Mouse (Mus musculus): ENCODE data around the gene Cpne8. TPM values are rescaled to one million over a fixed set of nuclear protein-coding genes. Genes with fewer than 3 reads are reported as not detected.
"Not testable (repeated sequence)": the region's sequence is repeated elsewhere in the genome, so short reads cannot be mapped to it uniquely, and the experiment has no call there.

Cpne8 gene
- total RNA-seq, 2 experiments from 2014 or later: 26.8 to 28.7 TPM

DNA sequence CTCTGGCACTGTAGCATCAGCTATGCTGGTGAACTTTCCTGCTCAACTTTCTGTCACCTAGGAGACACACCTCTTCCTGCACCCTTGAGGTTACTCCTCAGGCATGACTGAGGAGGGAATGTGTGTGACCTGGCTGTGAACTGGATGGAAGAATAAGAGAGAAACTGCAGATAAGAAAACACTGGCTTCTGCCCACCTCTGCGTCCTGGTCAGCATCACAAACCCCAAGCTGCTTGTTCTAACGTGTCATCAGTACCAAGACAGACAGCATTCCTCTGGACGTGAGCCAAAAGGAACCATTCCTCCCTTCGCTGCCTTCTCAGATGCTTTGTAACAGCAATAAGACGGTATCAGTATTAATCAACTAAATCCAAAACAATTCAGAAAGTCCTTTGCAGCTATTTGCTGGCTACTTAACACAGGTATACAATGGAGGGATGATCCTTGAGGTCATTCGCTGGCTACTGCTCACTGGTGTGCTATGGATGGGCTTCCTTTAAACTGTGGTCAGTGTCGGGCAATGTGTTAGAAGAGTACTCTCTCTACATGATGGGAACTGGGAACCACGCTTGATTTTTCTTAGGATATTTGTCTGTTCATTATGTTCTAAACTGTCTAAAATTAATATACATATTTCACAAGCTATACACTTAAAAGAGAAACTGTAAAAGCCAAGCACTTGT lies 63.0 kb downstream of the Cpne8 start:
- no peak for DNase-seq (ENCODE audit: low spot score in 2 of 2)

GRCm38 (mm10) chr15:90610767-90611166 lies 68.5 kb downstream of the Cpne8 start:
- DNase-seq (ENCODE audit: low spot score in 2 of 2): not testable (repeated sequence)

DNA sequence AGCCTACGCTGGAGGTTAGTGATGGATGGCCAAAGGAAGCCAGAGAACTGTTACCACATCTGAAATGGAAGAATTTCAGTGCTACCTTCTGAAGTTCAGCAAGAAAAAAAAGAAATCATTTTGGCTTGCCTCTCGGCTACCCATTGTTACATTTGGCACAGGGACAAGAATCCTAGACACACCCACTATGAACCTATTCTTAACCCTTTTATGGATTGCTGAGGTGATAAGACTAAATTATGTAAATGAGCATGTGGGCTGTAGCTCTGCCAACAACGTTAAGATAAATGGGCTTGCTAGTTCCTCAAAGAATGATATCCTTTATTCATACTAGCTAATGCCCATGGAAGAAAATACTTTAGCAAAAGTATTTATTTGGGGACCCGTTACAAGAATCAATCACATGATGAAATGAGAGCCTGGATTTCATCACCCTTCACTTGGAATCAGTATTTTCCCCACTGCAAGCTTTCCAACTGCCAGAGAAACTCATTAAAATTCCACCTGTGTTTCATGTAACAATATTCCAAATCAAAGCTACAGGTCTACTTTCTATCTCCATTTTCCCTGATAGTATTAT lies 69.3 kb downstream of the Cpne8 start:
- no peak for DNase-seq (ENCODE audit: low spot score in 2 of 2)

DNA sequence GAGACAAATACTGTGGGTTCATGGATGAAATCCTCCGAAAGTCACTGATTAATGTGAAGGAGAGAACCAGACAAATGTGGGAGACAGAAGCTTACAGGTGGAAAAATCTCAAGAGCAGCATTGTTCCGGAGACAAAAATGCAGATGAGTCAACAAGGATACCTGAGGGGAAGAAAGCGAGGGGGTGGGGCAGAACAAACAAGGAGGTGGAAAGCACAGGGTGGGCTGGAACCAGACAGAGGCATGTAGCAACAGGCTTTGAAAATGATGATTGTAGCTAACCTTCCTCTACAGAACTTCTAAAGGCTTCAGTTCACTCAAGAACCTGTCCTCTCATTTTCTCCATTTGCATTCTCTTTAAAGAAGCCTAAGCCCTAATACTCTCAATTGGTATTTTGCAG lies 70.9 kb downstream of the Cpne8 start:
- DNase-seq (ENCODE audit: low spot score in 2 of 2): no peak

- DNase-seq (ENCODE audit: low spot score in 2 of 2): no peak
Observed at GRCm38 (mm10) chr15:90607181-90607580, 72.1 kb downstream of the Cpne8 start.

- no peak for DNase-seq (ENCODE audit: low spot score in 2 of 2)
Observed at GRCm38 (mm10) chr15:90603676-90604075, 75.6 kb downstream of the Cpne8 start.

DNA sequence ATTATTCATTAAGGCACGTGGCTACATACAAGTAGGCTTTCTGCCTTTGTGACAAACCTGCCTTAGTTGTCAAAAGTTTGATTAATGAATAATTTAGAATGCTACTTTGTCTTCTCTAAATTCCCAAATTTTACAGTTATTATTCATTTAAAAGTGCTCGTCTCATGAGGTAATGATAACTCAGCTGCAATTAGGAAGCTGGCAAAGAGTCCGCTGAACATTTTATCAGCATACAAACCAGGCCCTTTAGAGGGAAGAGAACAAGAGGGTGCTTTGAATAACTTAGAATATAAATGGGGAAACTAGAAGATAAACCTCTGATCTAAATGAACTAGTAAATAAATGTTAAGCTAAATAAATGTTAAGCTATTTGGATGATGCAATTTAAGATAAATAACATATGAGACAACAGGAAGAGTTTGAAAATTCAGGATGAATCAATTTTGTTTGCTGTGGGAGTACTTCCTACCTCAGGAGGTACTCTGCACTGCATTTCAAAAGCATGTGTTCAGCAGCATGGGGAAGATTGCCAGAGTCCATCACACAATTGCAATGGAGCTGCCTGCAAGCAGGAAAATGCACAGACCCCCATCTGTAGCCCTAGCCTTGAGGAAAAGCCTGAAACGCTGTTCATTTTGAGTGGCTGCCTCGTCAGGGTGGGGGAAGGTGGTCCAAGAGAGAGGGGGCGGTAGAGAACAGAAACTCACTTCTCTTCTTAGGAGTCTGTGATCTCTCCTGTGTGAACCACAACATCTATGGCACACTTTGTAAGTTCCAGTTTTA lies 81.3 kb downstream of the Cpne8 start:
- DNase-seq (ENCODE audit: low spot score in 2 of 2): no peak

DNA sequence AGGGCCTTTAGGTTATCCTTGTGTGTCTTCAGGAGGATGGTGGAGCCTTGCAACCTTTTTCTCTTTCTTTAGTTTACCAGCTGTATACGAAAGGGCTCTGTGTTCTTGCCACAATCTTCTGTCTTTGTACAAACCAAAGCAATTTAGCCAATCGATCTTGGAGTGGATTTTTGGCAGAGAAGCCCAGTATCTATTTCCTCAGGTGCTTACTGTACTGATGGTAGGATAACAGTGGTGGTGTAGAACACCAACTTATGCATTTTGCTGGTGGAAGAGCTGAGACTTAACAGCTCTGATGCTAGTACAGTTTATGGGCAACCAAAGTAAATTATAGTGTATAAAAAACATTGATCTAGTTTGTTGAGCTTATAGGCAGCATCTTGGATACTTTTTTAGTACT lies 83.6 kb downstream of the Cpne8 start:
- DNase-seq (ENCODE audit: low spot score in 2 of 2): no peak

DNA sequence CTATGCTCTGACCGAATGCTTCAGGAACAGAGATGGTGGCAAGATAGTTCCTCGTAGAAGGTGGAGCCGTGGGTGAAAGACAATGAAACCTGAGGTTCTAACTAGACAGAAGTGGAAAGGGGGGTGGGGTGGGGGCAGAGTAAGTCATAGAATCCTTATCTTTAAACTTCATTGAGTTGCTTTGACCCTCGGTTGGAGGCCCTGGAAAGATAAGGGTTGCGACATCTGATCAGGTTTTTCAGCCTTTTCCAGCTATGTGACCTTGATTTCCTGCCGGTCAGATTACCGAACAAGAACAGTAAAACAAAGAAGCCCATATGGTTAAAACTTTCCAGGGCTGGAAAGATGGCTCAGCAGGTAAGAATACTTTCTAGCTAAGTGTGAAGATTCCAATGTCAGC lies 89.6 kb downstream of the Cpne8 start:
- no peak for DNase-seq (ENCODE audit: low spot score in 2 of 2)

GRCm38 (mm10) chr15:90577402-90577801 lies 101.8 kb downstream of the Cpne8 start:
- DNase-seq (ENCODE audit: low spot score in 2 of 2): no peak

DNA sequence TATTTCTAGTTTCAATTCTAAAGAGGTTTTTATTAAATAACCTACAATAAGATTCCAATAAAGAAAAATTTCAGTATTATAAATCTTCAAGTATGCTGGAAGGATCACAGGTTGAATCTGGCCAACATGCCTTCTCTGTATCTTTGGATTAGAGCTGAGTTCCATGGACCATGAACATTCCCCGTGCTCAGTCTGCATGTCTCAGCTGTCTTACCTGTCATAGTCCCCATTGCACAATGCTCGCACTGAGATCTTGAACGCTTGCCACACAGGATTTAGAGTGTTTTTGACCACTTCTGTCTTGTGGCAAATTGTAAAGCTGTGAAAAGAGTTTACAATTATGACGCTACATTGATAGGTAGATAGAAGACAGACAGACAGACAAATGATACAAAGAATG lies 110.0 kb downstream of the Cpne8 start:
- DNase-seq (ENCODE audit: low spot score in 2 of 2): no peak

DNA sequence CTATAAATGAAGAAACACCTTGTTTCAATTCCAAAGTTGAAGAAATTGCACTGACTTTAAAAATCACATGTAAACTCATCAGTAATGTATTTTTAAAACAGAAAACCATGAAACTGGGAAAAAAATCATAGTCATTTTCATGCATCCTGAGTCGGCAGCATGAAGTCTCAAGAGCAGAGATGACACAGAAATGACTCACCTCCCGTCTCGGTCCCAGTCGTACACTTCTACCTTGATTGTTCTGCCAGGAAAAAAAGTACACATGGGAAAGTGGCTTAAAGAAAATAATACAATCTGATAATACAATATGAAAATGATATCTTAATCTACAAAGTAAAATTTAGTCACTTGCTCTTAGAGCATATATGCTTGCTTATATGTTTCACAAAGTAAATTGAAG lies 111.2 kb downstream of the Cpne8 start:
- no peak for DNase-seq (ENCODE audit: low spot score in 2 of 2)

DNA sequence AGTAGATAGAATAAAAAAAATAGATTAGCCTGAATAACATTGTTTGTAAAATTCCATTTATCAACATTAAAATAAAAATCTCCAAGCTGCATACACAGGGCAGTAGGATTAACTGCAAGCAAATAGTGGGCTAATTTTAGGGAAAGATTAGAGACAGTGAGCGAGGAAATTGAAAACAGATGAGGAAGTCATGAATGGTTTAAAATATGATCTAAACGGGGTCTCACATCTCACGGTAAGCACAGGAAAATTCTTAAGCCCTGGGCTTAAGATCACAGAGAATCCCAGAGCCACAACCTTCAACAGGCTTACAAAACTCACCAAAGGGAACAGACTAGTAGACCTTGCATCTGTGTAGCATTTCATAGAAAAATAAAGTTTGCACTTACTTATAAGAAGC lies 115.2 kb downstream of the Cpne8 start:
- DNase-seq (ENCODE audit: low spot score in 2 of 2): no peak

GRCm38 (mm10) chr15:90561613-90562012 lies 117.6 kb downstream of the Cpne8 start:
- no peak for DNase-seq (ENCODE audit: low spot score in 2 of 2)

GRCm38 (mm10) chr15:90548589-90548988 lies 130.6 kb downstream of the Cpne8 start:
- DNase-seq (ENCODE audit: low spot score in 2 of 2): no peak

- no peak for DNase-seq (ENCODE audit: low spot score in 2 of 2)
Observed at GRCm38 (mm10) chr15:90543447-90543846, 135.8 kb downstream of the Cpne8 start.

DNA sequence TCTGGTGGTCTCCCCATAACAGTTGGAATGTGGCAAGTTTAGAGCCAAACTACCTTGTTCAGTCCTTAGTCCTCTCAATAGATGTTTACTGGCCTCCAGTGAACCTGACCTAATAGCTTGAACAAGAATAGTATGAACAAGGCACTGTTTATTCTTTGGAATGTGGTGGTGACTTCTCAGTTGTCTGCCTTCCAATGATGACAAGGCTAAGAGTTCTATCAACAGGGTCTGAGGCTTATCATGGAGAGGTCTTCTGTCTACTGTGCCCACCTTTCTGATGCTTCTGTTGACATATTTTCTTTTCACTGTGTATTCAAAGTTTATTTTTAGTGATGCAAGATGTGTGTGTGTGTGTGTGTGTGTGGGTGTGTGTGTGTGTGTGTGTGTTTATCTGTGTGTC lies 137.1 kb downstream of the Cpne8 start:
- DNase-seq (ENCODE audit: low spot score in 2 of 2): no peak

DNA sequence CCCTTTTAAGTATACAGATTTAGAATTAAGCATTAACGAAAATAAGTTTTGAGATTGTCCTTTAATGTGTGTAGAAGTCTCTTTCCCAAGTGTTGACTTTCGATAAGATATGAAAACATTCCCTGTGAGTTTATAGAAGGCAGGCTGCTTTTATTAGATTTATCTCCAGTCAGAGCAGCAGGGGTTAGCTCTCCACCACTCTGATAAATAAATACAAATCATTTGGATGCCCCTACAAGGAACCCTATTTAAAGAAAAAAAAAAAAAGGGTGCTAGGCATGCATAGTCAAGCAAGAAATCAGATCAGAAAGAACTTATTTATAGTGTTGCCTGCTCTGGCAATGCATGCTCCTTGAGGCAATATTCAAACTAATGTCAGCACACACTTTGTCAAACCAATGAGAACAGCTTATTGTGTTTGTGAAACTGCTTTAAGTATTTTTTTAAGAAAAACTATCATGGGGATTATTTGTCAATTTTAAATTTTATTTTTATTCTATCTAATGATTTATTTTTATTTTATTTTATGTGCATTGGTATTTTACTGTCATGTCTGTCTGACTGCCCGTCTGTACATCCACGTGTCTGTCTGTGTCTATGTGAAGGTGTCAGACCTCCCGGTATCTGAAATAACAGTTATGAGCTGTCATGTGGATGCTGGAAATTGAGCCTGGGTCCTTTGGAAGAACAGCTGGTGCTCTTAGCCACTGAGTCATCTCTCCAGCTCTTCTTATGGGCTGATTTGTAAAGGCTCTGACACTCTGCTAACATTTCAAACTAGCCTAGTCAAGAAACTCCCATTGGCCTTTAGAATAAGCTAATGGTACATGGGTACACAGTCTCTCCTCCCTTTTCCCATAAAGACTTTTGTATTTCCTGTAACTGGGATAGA lies 142.7 kb downstream of the Cpne8 start:
- no peak for DNase-seq (ENCODE audit: low spot score in 2 of 2)

GRCm38 (mm10) chr15:90535730-90536129 lies 143.5 kb downstream of the Cpne8 start:
- DNase-seq (ENCODE audit: low spot score in 2 of 2): no peak

DNA sequence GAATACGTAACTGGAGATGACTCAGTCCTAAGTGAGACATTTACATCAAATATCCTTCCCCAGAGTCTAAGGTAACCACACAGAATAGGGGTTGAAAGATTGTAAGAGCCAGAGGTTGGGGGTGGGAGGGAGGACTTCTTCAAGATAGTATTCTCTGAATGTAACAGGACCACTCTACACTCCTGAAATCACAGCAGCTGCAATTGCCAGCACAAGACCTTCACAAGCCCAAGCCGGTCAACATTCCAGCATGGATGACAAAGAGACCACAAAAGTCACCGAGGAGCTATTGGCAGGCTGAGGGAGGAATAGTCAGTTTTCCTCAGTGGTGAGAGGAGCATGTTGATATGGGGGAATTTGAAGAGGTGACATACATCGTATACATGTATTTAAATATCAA lies 166.5 kb downstream of the Cpne8 start:
- DNase-seq (ENCODE audit: low spot score in 2 of 2): no peak

DNA sequence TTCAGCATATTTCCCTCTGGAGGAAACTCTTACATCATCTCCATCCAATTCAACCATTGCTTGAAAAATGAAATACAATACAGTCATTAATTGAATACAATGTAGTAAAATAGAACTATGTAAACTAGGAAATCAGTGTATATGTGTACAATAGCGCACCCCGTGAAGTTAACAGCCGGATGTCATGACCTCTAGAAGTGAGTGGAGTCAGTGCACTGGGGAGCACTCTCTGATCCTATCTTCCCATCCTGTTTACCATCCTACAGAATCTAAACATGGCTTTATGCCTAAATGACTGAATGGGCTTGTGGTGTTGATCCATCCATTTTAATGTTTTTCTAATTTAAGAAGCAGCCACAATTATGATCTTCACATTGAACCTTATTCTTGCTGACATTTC lies 182.2 kb downstream of the Cpne8 start:
- DNase-seq (ENCODE audit: low spot score in 2 of 2): no peak

Measured in layer of hippocampus, postnatal 14 days (tissue).